Mouse (Mus musculus) kidney, adult 2 months (tissue): ENCODE data around the gene Fhdc1. TPM values are rescaled to one million over a fixed set of nuclear protein-coding genes. Genes with fewer than 3 reads are reported as not detected.
A peak's percentile ranks its signal among the peaks of the same experiment; 100 is the strongest.

Experiments
- DNase-seq: peaks from one replicate; pipeline ENCODE4 v3.0.0; 2021
- H3K27ac ChIP-seq: fragments of 200-500 bp; 2 replicates; pipeline ENCODE4 v1.5.1; 2012; ENCODE audit warnings: low read depth, low read length, control low read depth, inconsistent platforms; ENCODE audit not compliant: insufficient read depth
- H3K27me3 ChIP-seq: fragments of 200-500 bp; replicated peaks from 2 replicates; pipeline ENCODE4 v1.6.1; 2012; ENCODE audit warnings: mild to moderate bottlenecking, moderate library complexity, low read length, inconsistent platforms; ENCODE audit not compliant: control insufficient read depth, insufficient read depth
- H3K36me3 ChIP-seq: fragments of 200-500 bp; 2 replicates; pipeline ENCODE4 v1.6.1; 2012; ENCODE audit warnings: mild to moderate bottlenecking, moderate library complexity, low read length, inconsistent platforms; ENCODE audit not compliant: control insufficient read depth, insufficient read depth
- H3K4me1 ChIP-seq: fragments of 200-500 bp; 2 replicates; pipeline ENCODE4 v1.6.1; 2011; ENCODE audit warnings: low read length; ENCODE audit not compliant: control insufficient read depth, insufficient read depth
- H3K4me3 ChIP-seq: fragments of 200-500 bp; 2 replicates; pipeline ENCODE4 v1.5.1; 2011; ENCODE audit warnings: mild to moderate bottlenecking, low read depth, low read length, control low read depth; ENCODE audit not compliant: insufficient read depth
- CTCF ChIP-seq: fragments of 200-500 bp; conservative IDR thresholded peaks from 2 replicates; pipeline ENCODE4 v1.5.1; 2011; ENCODE audit warnings: low read depth, mild to moderate bottlenecking, control low read depth, low read length, moderate library complexity, mixed read lengths; ENCODE audit not compliant: insufficient read depth, insufficient read length
- POLR2A ChIP-seq: fragments of 200-500 bp; IDR thresholded peaks from one replicate; pipeline ENCODE4 v1.6.1; 2011; ENCODE audit warnings: low read depth, low read length, control low read depth
- WGBS: fragments of 180-500 bp; shearing (Covaris S2); methylation state at CpG from one replicate; pipeline ENCODE4 v1.1.7; 2018; 5-methylcytosine and 5-hydroxymethylcytosine counted together
- polyA plus RNA-seq: library from polyadenylated mRNA; depleted of rRNA; stranded (reverse); fragments of >200 nt; gene quantifications from 2 replicates; pipeline ENCODE4 v1.2.3, GENCODE M21; 2012; rRNA removed

Fhdc1 gene
- polyA plus RNA-seq, 1 experiment = 0.80 TPM

DNA sequence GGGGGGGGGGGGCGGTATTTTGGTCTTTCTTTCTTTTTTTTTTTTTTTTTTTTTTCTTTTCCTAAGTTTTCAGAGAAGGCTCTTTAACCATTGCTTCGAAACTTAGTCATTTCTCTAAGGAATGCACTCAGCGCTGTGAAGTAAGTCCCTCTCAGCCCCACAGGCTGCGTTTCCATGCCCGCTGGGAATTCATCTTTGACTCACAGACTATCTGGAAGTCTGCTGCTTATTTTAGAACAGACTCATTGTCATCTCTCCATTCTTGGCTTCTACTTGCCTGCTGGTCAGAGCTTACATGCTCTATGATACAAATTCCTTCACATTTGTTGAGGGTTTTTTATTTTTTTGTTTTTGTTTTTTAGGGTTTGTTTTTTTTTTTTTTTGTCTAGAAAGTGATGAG lies 76.8 kb downstream of the Fhdc1 start:
- H3K4me1 ChIP-seq = no peaks in the 10 kb centered on the region
- no peaks in the 10 kb centered on the region for H3K27me3 ChIP-seq
- no peak for DNase-seq
- no peaks in the 10 kb centered on the region for H3K36me3 ChIP-seq
- no peak overlapping the region for H3K4me3 ChIP-seq
- TF ChIP-seq CTCF (no peak), POLR2A (no peak)
- H3K27ac ChIP-seq = no peak overlapping the region
- 52% methylated on average over 5 of the region's 5 CpGs for WGBS

- Histone ChIP-seq H3K4me3 (no peak overlapping the region), H3K27me3 (no peaks in the 10 kb centered on the region), H3K4me1 (no peaks in the 10 kb centered on the region), H3K36me3 (no peaks in the 10 kb centered on the region), H3K27ac (no peak overlapping the region)
- no peak for TF ChIP-seq POLR2A
- TF ChIP-seq CTCF = no peak
- no peak for DNase-seq
- 59% methylated on average over 2 of the region's 2 CpGs for WGBS
Observed at GRCm38 (mm10) chr3:84402716-84403115, 77.5 kb downstream of the Fhdc1 start.

DNA sequence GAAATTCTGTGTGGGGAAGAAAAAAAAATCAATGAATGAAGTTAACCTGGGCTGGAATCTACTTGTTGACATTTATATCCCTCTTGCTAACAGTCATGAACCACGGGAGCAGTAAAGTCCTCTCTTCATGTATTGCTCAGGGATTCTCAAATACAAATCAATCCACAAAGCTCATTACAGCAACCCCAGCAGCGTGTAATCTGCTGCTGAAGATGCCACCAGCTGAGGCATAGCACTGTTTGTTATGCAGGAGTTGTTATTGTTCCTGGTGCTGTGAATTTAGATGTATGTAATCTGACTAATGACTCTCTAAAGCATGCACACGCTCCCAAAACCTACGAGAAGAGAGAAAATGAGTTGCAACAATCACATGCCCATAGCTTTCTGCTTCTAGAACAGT lies 82.3 kb downstream of the Fhdc1 start:
- TF ChIP-seq POLR2A (no peak), CTCF (no peak)
- WGBS = 77% methylated on average over 4 of the region's 4 CpGs
- Histone ChIP-seq H3K27me3 (no peaks in the 10 kb centered on the region), H3K4me3 (no peak overlapping the region), H3K36me3 (no peaks in the 10 kb centered on the region), H3K27ac (no peak overlapping the region), H3K4me1 (no peaks in the 10 kb centered on the region)
- no peak for DNase-seq

GRCm38 (mm10) chr3:84396240-84396639 lies 84.0 kb downstream of the Fhdc1 start:
- no peak overlapping the region for H3K27ac ChIP-seq
- H3K27me3 ChIP-seq = no peaks in the 10 kb centered on the region
- H3K4me1 ChIP-seq = no peaks in the 10 kb centered on the region
- DNase-seq = no peak
- H3K4me3 ChIP-seq = no peak overlapping the region
- TF ChIP-seq CTCF = no peak
- no peak for TF ChIP-seq POLR2A
- 84% methylated on average over 2 of the region's 2 CpGs for WGBS
- no peaks in the 10 kb centered on the region for H3K36me3 ChIP-seq

- no peaks in the 10 kb centered on the region for H3K36me3 ChIP-seq
- TF ChIP-seq POLR2A (no peak), CTCF (no peak)
- no peak for DNase-seq
- no peak overlapping the region for H3K4me3 ChIP-seq
- no peak overlapping the region for H3K27ac ChIP-seq
- no peaks in the 10 kb centered on the region for H3K27me3 ChIP-seq
- H3K4me1 ChIP-seq = no peaks in the 10 kb centered on the region
Observed at GRCm38 (mm10) chr3:84395840-84396239, 84.4 kb downstream of the Fhdc1 start.

- TF ChIP-seq POLR2A = no peak
- no peak for TF ChIP-seq CTCF
- peak; percentile 41 for DNase-seq
Observed at GRCm38 (mm10) chr3:84394841-84395447, 85.3 kb downstream of the Fhdc1 start.

More at GRCm38 (mm10) chr3:84394841-84395447, 85.3 kb downstream of the Fhdc1 start:
- no peak overlapping the region for H3K27ac ChIP-seq
- H3K27me3 ChIP-seq = no peaks in the 10 kb centered on the region
- no peaks in the 10 kb centered on the region for H3K4me1 ChIP-seq
- 68% methylated on average over 8 of the region's 8 CpGs for WGBS
- H3K4me3 ChIP-seq = no peak overlapping the region
- no peaks in the 10 kb centered on the region for H3K36me3 ChIP-seq

Other genes with a start within 250 kb of the Fhdc1 start
- 44.5 and 49.2 TPM in 2 replicates for gene Trim2, start 173.6 kb downstream of the Fhdc1 start, polyA plus RNA-seq
- 11.8 and 14.3 TPM in 2 replicates for gene Arfip1, start 102.2 kb upstream of the Fhdc1 start, polyA plus RNA-seq
- not detected in 2 replicates for gene Tigd4, start 113.1 kb upstream of the Fhdc1 start, polyA plus RNA-seq
- 0.42 and 0.88 TPM in 2 replicates for gene Tmem154, start 185.8 kb upstream of the Fhdc1 start, polyA plus RNA-seq